Mouse (Mus musculus) G1E (cell line): ENCODE results near the gene Trem1.

Experiments
- CTCF ChIP-seq: IDR thresholded peaks from 2 replicates; pipeline ENCODE4 v1.5.1; 2012; ENCODE audit warnings: low read depth, low read length, inconsistent platforms, mixed read lengths
- GATA2 ChIP-seq: IDR thresholded peaks from 2 replicates; pipeline ENCODE4 v1.6.1; 2012; ENCODE audit warnings: low read depth, low read length, inconsistent platforms, borderline replicate concordance
- POLR2AphosphoS5 ChIP-seq: IDR thresholded peaks from 2 replicates; pipeline ENCODE4 v1.6.1; 2012; ENCODE audit warnings: low read depth, low read length, inconsistent platforms; ENCODE audit not compliant: insufficient replicate concordance
- TAL1 ChIP-seq: conservative IDR thresholded peaks from 2 replicates; pipeline ENCODE4 v1.6.1; 2012; ENCODE audit warnings: low read depth, low read length, inconsistent platforms, mixed read lengths

DNA sequence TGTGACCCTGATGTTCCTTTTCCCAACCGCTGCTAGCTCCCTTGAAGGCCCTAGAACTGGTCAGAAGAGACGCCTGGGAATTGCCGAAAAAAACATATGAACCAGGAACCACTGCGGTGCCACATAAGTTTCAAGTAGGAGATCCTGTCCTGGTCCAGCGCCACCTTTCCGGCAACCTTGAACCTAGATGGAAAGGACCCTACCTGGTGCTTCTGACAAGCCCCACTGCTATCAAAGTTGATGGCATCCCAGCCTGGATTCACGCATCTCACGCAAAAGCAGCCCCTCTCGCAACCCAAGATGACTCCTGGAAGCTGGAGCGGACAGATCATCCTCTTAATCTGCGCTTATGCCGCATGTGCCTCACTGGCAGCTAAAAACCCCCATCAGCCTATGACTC is 20.0 kb upstream of the Trem1 start:
- TF ChIP-seq CTCF (no peak), POLR2AphosphoS5 (no peak), TAL1 (no peak), GATA2 (no peak)
